Mouse (Mus musculus) megakaryocyte, embryonic 14.5 days (primary cell): ENCODE measurements around the gene Ddx19a.

Experiments
- FLI1 ChIP-seq: IDR thresholded peaks from 2 replicates; pipeline ENCODE4 v1.6.1; 2012; ENCODE audit warnings: low read length, inconsistent platforms, mixed read lengths
- GATA1 ChIP-seq: IDR thresholded peaks from 3 replicates; pipeline ENCODE4 v1.6.1; 2012; ENCODE audit warnings: mixed read lengths, low read length, inconsistent platforms, borderline replicate concordance

DNA sequence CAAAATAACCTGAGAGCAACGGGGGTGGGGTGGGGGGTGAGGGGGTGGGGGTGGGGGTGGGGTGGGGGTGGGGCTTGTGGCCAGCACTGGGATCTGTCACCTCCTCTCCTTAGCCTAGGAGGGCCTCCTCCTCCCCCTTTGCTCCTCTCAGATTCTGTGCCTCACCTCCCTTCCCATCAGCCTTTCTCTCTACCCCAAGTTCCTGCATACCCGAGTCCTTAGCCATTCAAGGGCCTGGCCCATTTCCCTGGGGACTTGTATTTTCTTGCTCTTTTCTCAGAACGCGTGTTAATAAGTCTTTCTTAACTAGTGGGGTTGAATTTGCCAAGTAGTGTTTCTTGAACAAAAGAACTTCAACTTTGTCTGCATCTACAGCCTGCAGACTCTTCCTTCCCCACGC lies 70.9 kb downstream of the Ddx19a start:
- TF ChIP-seq FLI1 (no peak), GATA1 (no peak)
